In genomic region chr13:100493313-100493712, GRCm38 (mm10) we compare ENCODE assay signal across 15 mouse cellular contexts. TPM values are rescaled to one million over a fixed set of nuclear protein-coding genes. Genes with fewer than 3 reads are reported as not detected.
DNase-seq lines count a peak whose midpoint lies in the region; ATAC-seq lines count a peak whose summit lies in the region.
"Had no signal": no experiment of that assay in that cellular context is flagged by ENCODE, and none has a peak within 500 bp of the region (broad histone marks: within the 10 kb centered on the region; RNA-seq: fewer than 3 reads in every experiment).

No protein-coding gene starts in this region.

- H3K27ac ChIP-seq in embryonic facial prominence, embryonic 11.5 days (replicated peaks; ENCODE audit: low read depth, low read length) = no peak overlapping the region
- no peak overlapping the region for H3K27ac ChIP-seq in embryonic facial prominence, embryonic 10.5 days (replicated peaks)
- no peak overlapping the region for H3K27ac ChIP-seq in forebrain, embryonic 13.5 days

- no peak overlapping the region for H3K9ac ChIP-seq in embryonic facial prominence, embryonic 11.5 days (replicated peaks; ENCODE audit: low read length)
- no peak overlapping the region for H3K9ac ChIP-seq in forebrain, embryonic 13.5 days
- H3K9ac ChIP-seq: lung, embryonic 14.5 days had no signal

- H3K4me1 ChIP-seq in embryonic facial prominence, embryonic 11.5 days (ENCODE audit: control insufficient read depth, insufficient read depth, low read length) = no peaks in the 10 kb centered on the region
- peaks cover 7% of the 10 kb centered on the region for H3K4me1 ChIP-seq in embryonic facial prominence, embryonic 10.5 days
- H3K4me1 ChIP-seq in forebrain, embryonic 13.5 days = peaks cover 13% of the 10 kb centered on the region

- H3K4me3 ChIP-seq in embryonic facial prominence, embryonic 11.5 days (ENCODE audit: low read depth, low read length) = no peak overlapping the region
- no peak overlapping the region for H3K4me3 ChIP-seq in embryonic facial prominence, embryonic 10.5 days
- H3K4me3 ChIP-seq in forebrain, embryonic 13.5 days = no peak overlapping the region

- H3K27me3 ChIP-seq in embryonic facial prominence, embryonic 11.5 days (ENCODE audit: control insufficient read depth, insufficient read depth, low read length) = no peaks in the 10 kb centered on the region
- H3K27me3 ChIP-seq in embryonic facial prominence, embryonic 10.5 days (replicated peaks; ENCODE audit: low read depth, poor library complexity, severe bottlenecking) = no peaks in the 10 kb centered on the region
- H3K27me3 ChIP-seq in forebrain, embryonic 13.5 days = no peaks in the 10 kb centered on the region

- H3K36me3 ChIP-seq in embryonic facial prominence, embryonic 11.5 days (replicated peaks; ENCODE audit: control insufficient read depth, insufficient read depth, low read depth, low read length) = no peaks in the 10 kb centered on the region
- peaks cover 15% of the 10 kb centered on the region for H3K36me3 ChIP-seq in embryonic facial prominence, embryonic 10.5 days (replicated peaks)
- H3K36me3 ChIP-seq in forebrain, embryonic 13.5 days (ENCODE audit: poor library complexity, severe bottlenecking) = peaks cover 5% of the 10 kb centered on the region

- DNase-seq in embryonic facial prominence, embryonic 11.5 days (ENCODE audit: low spot score) = no peak
- DNase-seq in embryonic facial prominence, embryonic 10.5 days (ENCODE audit: low spot score) = no peak
- peak; percentile 17 for DNase-seq in CD4-positive helper T cell, adult 2 months (ENCODE audit: low read depth, low spot score)
- peak; percentile 6 to 10 for DNase-seq in monocyte, adult 2 months (ENCODE audit: low read depth in 1 of 2, low spot score in 2 of 2)
- no peak for DNase-seq in testis, postnatal 14 days (ENCODE audit: low spot score)
- DNase-seq: cerebellum, adult 18-20 months; heart, adult 18-20 months; heart, postnatal 4 days; kidney, adult 8-10 months; lung, embryonic 14.5 days; midbrain, embryonic 14.5 days; thymus, postnatal 25 days had no signal

- whole genome bisulfite sequencing in embryonic facial prominence, embryonic 11.5 days = 78% methylated on average over 8 of the region's 8 CpGs
- 75% methylated on average over 8 of the region's 8 CpGs for WGBS in embryonic facial prominence, embryonic 10.5 days
- 80% methylated on average over 8 of the region's 8 CpGs for WGBS in forebrain, embryonic 13.5 days

- H3K9me3 ChIP-seq in embryonic facial prominence, embryonic 11.5 days (replicated peaks; ENCODE audit: control insufficient read depth, low read length) = no peaks in the 10 kb centered on the region
- no peaks in the 10 kb centered on the region for H3K9me3 ChIP-seq in embryonic facial prominence, embryonic 10.5 days
- no peaks in the 10 kb centered on the region for H3K9me3 ChIP-seq in forebrain, embryonic 13.5 days (replicated peaks)

- 0 out of 2 replicates have a peak, but pooled peaks have one; percentile 16 for ATAC-seq in embryonic facial prominence, embryonic 11.5 days (replicated peaks; ENCODE audit: insufficient number of reproducible peaks, low FRiP score, low TSS enrichment, low read depth)
- peak; percentile 53 for ATAC-seq in common myeloid progenitor, adult 5-6 weeks (replicated peaks; ENCODE audit: low read depth, poor library complexity, severe bottlenecking)
- ATAC-seq in erythroblast, adult 5-6 weeks (replicated peaks; ENCODE audit: low FRiP score, poor library complexity, severe bottlenecking) = no peak
- no peak for ATAC-seq in forebrain, embryonic 13.5 days

- H3K4me2 ChIP-seq in embryonic facial prominence, embryonic 11.5 days (ENCODE audit: low read depth, low read length) = no peak overlapping the region
- no peak overlapping the region for H3K4me2 ChIP-seq in forebrain, embryonic 13.5 days

RNA-seq across cellular contexts. Expression of gene Gtf2h2, which starts 0.9 kb away (rescaled TPM):
- 82.1 and 91.5 TPM in 2 replicates for polyA plus RNA-seq in embryonic facial prominence, embryonic 11.5 days (2014; fragmentation: Nextera tagmentation; extraction: Ambion mirVana)
- 83.6 and 93.1 TPM in 2 replicates for polyA plus RNA-seq in embryonic facial prominence, embryonic 10.5 days (2016; fragmentation: Nextera tagmentation; extraction: Ambion mirVana)
- 54.2 and 85.3 TPM in 2 replicates for total RNA-seq in common myeloid progenitor, adult 5-6 weeks (2017)
- total RNA-seq in erythroblast, adult 5-6 weeks (2015; ENCODE audit: low replicate concordance) = 10.0 and 12.9 TPM in 2 replicates
- 28.4 and 47.4 TPM in 2 replicates for total RNA-seq in erythroblast, adult 5-6 weeks (2017; ENCODE audit: low replicate concordance)
- polyA plus RNA-seq in forebrain, embryonic 13.5 days (2015; fragmentation: Nextera tagmentation; extraction: Ambion mirVana) = 72.1 and 77.1 TPM in 2 replicates

RNA-seq across cellular contexts. Expression of gene Naip1, which starts 40.6 kb away (rescaled TPM):
- not detected in 2 replicates for polyA plus RNA-seq in embryonic facial prominence, embryonic 11.5 days (2014; fragmentation: Nextera tagmentation; extraction: Ambion mirVana)
- not detected in 2 replicates for polyA plus RNA-seq in embryonic facial prominence, embryonic 10.5 days (2016; fragmentation: Nextera tagmentation; extraction: Ambion mirVana)
- total RNA-seq in common myeloid progenitor, adult 5-6 weeks (2017) = not detected in 2 replicates
- total RNA-seq in erythroblast, adult 5-6 weeks (2015; ENCODE audit: low replicate concordance) = not detected in 2 replicates
- 0.14 and 0.51 TPM in 2 replicates for total RNA-seq in erythroblast, adult 5-6 weeks (2017; ENCODE audit: low replicate concordance)
- polyA plus RNA-seq in forebrain, embryonic 13.5 days (2015; fragmentation: Nextera tagmentation; extraction: Ambion mirVana) = not detected in 2 replicates
- total RNA-seq: heart, postnatal 4 days had no signal
- polyA plus RNA-seq: lung, embryonic 14.5 days; midbrain, embryonic 14.5 days had no signal

RNA-seq across cellular contexts. Expression of gene Ocln, which starts 59.2 kb away (rescaled TPM):
- 6.7 and 7.5 TPM in 2 replicates for polyA plus RNA-seq in embryonic facial prominence, embryonic 11.5 days (2014; fragmentation: Nextera tagmentation; extraction: Ambion mirVana)
- polyA plus RNA-seq in embryonic facial prominence, embryonic 10.5 days (2016; fragmentation: Nextera tagmentation; extraction: Ambion mirVana) = 6.2 and 6.5 TPM in 2 replicates
- not detected in 2 replicates for total RNA-seq in common myeloid progenitor, adult 5-6 weeks (2017)
- total RNA-seq in erythroblast, adult 5-6 weeks (2015; ENCODE audit: low replicate concordance) = not detected in 2 replicates
- 1.4 TPM in 1 of 2 replicates, not detected in the other for total RNA-seq in erythroblast, adult 5-6 weeks (2017; ENCODE audit: low replicate concordance)
- polyA plus RNA-seq in forebrain, embryonic 13.5 days (2015; fragmentation: Nextera tagmentation; extraction: Ambion mirVana) = 2.8 and 3.5 TPM in 2 replicates

Comparison
In these comparisons a context has a peak if more than half of its experiments do, and no peak if none do; other contexts are left out.
1. ATAC-seq: peak in embryonic facial prominence, embryonic 11.5 days (single experiment) and common myeloid progenitor, adult 5-6 weeks (single experiment); none in erythroblast, adult 5-6 weeks (single experiment) and forebrain, embryonic 13.5 days (single experiment).
2. DNase-seq: peak in CD4-positive helper T cell, adult 2 months (single experiment) and monocyte, adult 2 months (2 of 2); none in embryonic facial prominence, embryonic 11.5 days (single experiment), embryonic facial prominence, embryonic 10.5 days (single experiment) and testis, postnatal 14 days (single experiment).